Mouse (Mus musculus): Measurements from ENCODE around the gene Mbd3l2. TPM values are rescaled to one million over a fixed set of nuclear protein-coding genes. Genes with fewer than 3 reads are reported as not detected.

Mbd3l2 gene
- polyA plus RNA-seq, 1 experiment from 2014 or later, result not detected

DNA sequence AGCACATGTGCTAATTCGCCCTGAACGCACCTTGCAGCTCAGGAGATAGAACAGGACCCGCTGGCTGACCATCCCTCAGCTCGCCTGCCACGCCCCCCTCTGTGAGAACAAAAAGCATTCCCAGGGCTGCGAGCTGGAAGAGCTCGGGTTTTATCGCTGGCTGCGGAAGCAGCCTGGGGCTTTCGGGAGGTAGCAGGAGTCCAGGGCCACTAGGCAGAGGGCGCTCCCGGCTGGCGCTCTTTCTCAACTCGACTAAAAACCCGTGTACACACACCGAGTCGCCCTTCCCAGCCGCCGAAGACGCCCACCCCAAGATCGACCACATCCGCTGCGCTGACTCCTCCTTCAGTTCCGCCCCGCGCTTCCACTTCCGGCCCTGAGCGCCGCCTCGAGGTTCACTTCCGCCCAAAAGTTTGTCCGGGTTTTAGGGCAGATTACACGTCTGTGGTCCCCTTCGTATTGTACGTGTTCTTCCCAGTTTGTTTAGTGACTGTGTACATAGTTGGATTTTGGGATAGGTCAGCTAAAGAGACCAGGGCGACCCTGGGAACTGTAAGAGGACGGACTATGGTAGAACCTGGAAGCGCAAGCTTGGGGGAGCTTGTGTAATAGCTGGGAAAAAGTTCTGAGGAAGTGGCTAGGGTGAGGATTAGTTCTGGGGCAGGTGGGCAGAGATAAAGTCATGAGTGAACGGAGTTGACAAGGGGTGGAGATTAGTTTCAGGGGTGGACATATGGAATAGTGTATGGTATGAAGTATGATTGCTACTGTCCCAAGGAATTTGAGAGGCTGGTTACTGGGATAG is 43.1 kb downstream of the Mbd3l2 start:
- Histone ChIP-seq H3K27ac (ENCODE audit: low read length) (peak overlapping the region; percentile 85), H3K27me3 (ENCODE audit: control insufficient read depth, insufficient read depth, low read depth, low read length) (no peaks in the 10 kb centered on the region), H3K9ac (ENCODE audit: low read length) (peak overlapping the region; percentile 72), H3K4me2 (ENCODE audit: low read depth, low read length) (peak overlapping the region; percentile 85), H3K4me3 (ENCODE audit: low read length) (peak overlapping the region; percentile 65), H3K9me3 (ENCODE audit: control insufficient read depth, low read length) (no peaks in the 10 kb centered on the region), H3K4me1 (replicated peaks; ENCODE audit: control insufficient read depth, insufficient read depth, low read length) (0 out of 2 replicates have a peak, but pooled peaks cover 4% of the 10 kb centered on the region), H3K36me3 (ENCODE audit: control insufficient read depth, insufficient read depth, low read length) (no peaks in the 10 kb centered on the region)
- ATAC-seq (ENCODE audit: low read depth), result peak; percentile 98
- WGBS, result 3% methylated on average over 39 of the region's 39 CpGs

DNA sequence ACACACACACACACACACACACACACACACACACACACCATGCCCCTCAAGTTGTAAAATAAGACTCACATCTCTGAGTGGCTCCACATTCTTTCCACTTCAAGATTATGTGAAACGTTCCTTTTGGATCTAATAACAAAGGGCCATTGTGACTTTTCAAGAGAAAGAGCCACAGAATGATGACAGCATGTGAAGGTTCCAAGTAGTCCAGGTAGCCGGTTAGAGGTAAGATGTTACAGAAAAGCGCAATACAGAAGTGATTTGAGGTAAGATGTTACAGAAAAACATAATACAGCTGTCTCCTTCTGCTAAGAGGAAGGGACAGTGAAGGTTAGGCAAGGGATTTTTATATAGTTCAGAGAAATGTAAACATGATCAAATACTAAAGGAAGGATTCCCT is 47.7 kb downstream of the Mbd3l2 start, which contains the start of the genes Zfp558 and Mbd3l1:
Zfp558 (minus strand) TSS at position 101 of the 400 bp plus-strand sequence.
Mbd3l1 (plus strand) TSS at position 192 of the 400 bp plus-strand sequence.
- H3K27me3 ChIP-seq (ENCODE audit: control insufficient read depth, insufficient read depth, low read depth, low read length), result no peaks in the 10 kb centered on the region
- no peak within 1 kb of the TSS for H3K4me3 ChIP-seq (ENCODE audit: low read length)
- no peaks in the 10 kb centered on the region for H3K36me3 ChIP-seq (ENCODE audit: control insufficient read depth, insufficient read depth, low read length)
- no peaks in the 10 kb centered on the region for H3K4me1 ChIP-seq (replicated peaks; ENCODE audit: control insufficient read depth, insufficient read depth, low read length)
- no peak within 1 kb of the TSS for H3K27ac ChIP-seq (ENCODE audit: low read length)
- ATAC-seq (ENCODE audit: low read depth), result no peak
- H3K9ac ChIP-seq (ENCODE audit: low read length), result no peak within 1 kb of the TSS
- H3K4me2 ChIP-seq (ENCODE audit: low read depth, low read length), result no peak within 1 kb of the TSS
- WGBS, result 55% methylated on average over 3 of the region's 3 CpGs
- H3K9me3 ChIP-seq (ENCODE audit: control insufficient read depth, low read length), result no peaks in the 10 kb centered on the region

Small RNA genes lying within 50 kb of the gene (microRNA-seq; reads per million reads assigned to microRNA genes)
- not detected for gene Gm22854

Other genes with a start within 250 kb of the Mbd3l2 start
- 110 and 120 TPM in 2 replicates for gene Chordc1, start 138.5 kb upstream of the Mbd3l2 start, polyA plus RNA-seq (2015; fragmentation: Nextera tagmentation; extraction: Ambion mirVana)
- 7.2 and 7.5 TPM in 2 replicates for gene Naalad2, start 27.7 kb upstream of the Mbd3l2 start, polyA plus RNA-seq (2015; fragmentation: Nextera tagmentation; extraction: Ambion mirVana)
- not detected in 2 replicates for gene Ubtfl1, start 26.2 kb upstream of the Mbd3l2 start, polyA plus RNA-seq (2015; fragmentation: Nextera tagmentation; extraction: Ambion mirVana)
- 5.6 TPM in 2 replicates for gene Zfp558, start 47.6 kb downstream of the Mbd3l2 start, polyA plus RNA-seq (2015; fragmentation: Nextera tagmentation; extraction: Ambion mirVana)
- gene Mbd3l1, start 47.7 kb downstream of the Mbd3l2 start, polyA plus RNA-seq (2015; fragmentation: Nextera tagmentation; extraction: Ambion mirVana), result not detected in 2 replicates
- 1.1 and 1.7 TPM in 2 replicates for gene Muc16, start 243.9 kb downstream of the Mbd3l2 start, polyA plus RNA-seq (2015; fragmentation: Nextera tagmentation; extraction: Ambion mirVana)

Measured in lung, embryonic 16.5 days (tissue).